Mouse (Mus musculus) erythroid progenitor cell, adult 5-6 weeks (primary cell): ENCODE results near the gene Ksr2. TPM values are rescaled to one million over a fixed set of nuclear protein-coding genes. Genes with fewer than 3 reads are reported as not detected.

Experiments
- ATAC-seq: replicated peaks from 2 replicates; pipeline ENCODE4 v1.8.0; 2016; ENCODE audit warnings: moderate number of reproducible peaks, mild to moderate bottlenecking, moderate TSS enrichment, inconsistent platforms; ENCODE audit not compliant: poor library complexity, low FRiP score, severe bottlenecking
- total RNA-seq, 2 experiments: library from RNA; stranded (forward) in 1 of 2; stranded (reverse) in 1 of 2; fragments of 150-400 nt in 1 of 2; fragments of 186-747, 209-891 nt in 1 of 2; gene quantifications; 2 replicates each; pipeline versions ENCODE4 v1.2.3 to v1.2.4; 2015 to 2017; ENCODE audit warnings: low replicate concordance in 2 of 2

The Ksr2 gene
- total RNA-seq, 2 experiments from 2014 or later, result under 0.01 TPM; not detected in 1

- no peak for ATAC-seq
Measured at GRCm38 (mm10) chr5:117515861-117516260, 102.1 kb downstream of the Ksr2 start.

- ATAC-seq, result no peak
Measured at GRCm38 (mm10) chr5:117516597-117516996, 102.8 kb downstream of the Ksr2 start.

- no peak for ATAC-seq
Measured at GRCm38 (mm10) chr5:117519858-117520495, 106.2 kb downstream of the Ksr2 start.

GRCm38 (mm10) chr5:117521156-117521555 lies 107.4 kb downstream of the Ksr2 start:
- ATAC-seq, result no peak

- ATAC-seq, result no peak
Measured at GRCm38 (mm10) chr5:117521701-117522100, 107.9 kb downstream of the Ksr2 start.

GRCm38 (mm10) chr5:117522471-117522870 lies 108.7 kb downstream of the Ksr2 start:
- ATAC-seq, result no peak

- no peak for ATAC-seq
Measured at GRCm38 (mm10) chr5:117523010-117523409, 109.2 kb downstream of the Ksr2 start.

- ATAC-seq, result no peak
Measured at GRCm38 (mm10) chr5:117530991-117531390, 117.2 kb downstream of the Ksr2 start.

- ATAC-seq, result no peak
Measured at GRCm38 (mm10) chr5:117539221-117539620, 125.4 kb downstream of the Ksr2 start.

GRCm38 (mm10) chr5:117541654-117542053 lies 127.9 kb downstream of the Ksr2 start:
- no peak for ATAC-seq

- no peak for ATAC-seq
Measured at GRCm38 (mm10) chr5:117546694-117547268, 133.0 kb downstream of the Ksr2 start.

GRCm38 (mm10) chr5:117550992-117551391 lies 137.2 kb downstream of the Ksr2 start:
- no peak for ATAC-seq

GRCm38 (mm10) chr5:117552096-117552495 lies 138.3 kb downstream of the Ksr2 start:
- no peak for ATAC-seq

GRCm38 (mm10) chr5:117554505-117554904 lies 140.7 kb downstream of the Ksr2 start:
- no peak for ATAC-seq

- no peak for ATAC-seq
Measured at GRCm38 (mm10) chr5:117556570-117556969, 142.8 kb downstream of the Ksr2 start.

GRCm38 (mm10) chr5:117561080-117561479 lies 147.3 kb downstream of the Ksr2 start:
- no peak for ATAC-seq

GRCm38 (mm10) chr5:117566051-117566665 lies 152.4 kb downstream of the Ksr2 start:
- no peak for ATAC-seq

- ATAC-seq, result no peak
Measured at GRCm38 (mm10) chr5:117569190-117569795, 155.5 kb downstream of the Ksr2 start.

GRCm38 (mm10) chr5:117572428-117572827 lies 158.6 kb downstream of the Ksr2 start:
- no peak for ATAC-seq

GRCm38 (mm10) chr5:117574894-117575293 lies 161.1 kb downstream of the Ksr2 start:
- ATAC-seq, result no peak

GRCm38 (mm10) chr5:117577598-117577997 lies 163.8 kb downstream of the Ksr2 start:
- no peak for ATAC-seq
